Mouse (Mus musculus) heart, adult 9 months (tissue): ENCODE data around the gene Csn1s2b.
"Not testable (repeated sequence)": the region's sequence is repeated elsewhere in the genome, so short reads cannot be mapped to it uniquely, and the experiment has no call there.

ENCODE experiments used
- DNase-seq, 2 experiments: peaks; one replicate each; pipeline ENCODE4 v3.0.0; 2022; ENCODE audit warnings: low spot score in 2 of 2

The Csn1s2b gene

GRCm38 (mm10) chr5:87807782-87808181 is at the start of gene Csn1s2b:
Gene Csn1s2b, plus strand, starts transcription at chr5:87808082.
- no peak for DNase-seq

- no peak for DNase-seq
These were observed 43.3 kb upstream of the Csn1s2b start for GRCm38 (mm10) chr5:87764546-87764945.

GRCm38 (mm10) chr5:87772151-87772550 is 35.7 kb upstream of the Csn1s2b start:
- DNase-seq, result not testable (repeated sequence)

- DNase-seq, result no peak
These were observed 33.6 kb upstream of the Csn1s2b start, which contains the start of gene Csn1s2a for GRCm38 (mm10) chr5:87774267-87774666. Gene Csn1s2a, plus strand, starts transcription at chr5:87774567.

GRCm38 (mm10) chr5:87782731-87783130 is 25.2 kb upstream of the Csn1s2b start:
- no peak for DNase-seq

- DNase-seq, result no peak
These were observed 1.4 kb downstream of the Csn1s2b start for GRCm38 (mm10) chr5:87809253-87809652.

GRCm38 (mm10) chr5:87825386-87825785 is 17.5 kb downstream of the Csn1s2b start, which contains the start of gene Prr27:
Gene Prr27, plus strand, starts transcription at chr5:87825686.
- no peak for DNase-seq

- DNase-seq, result no peak
These were observed 47.3 kb downstream of the Csn1s2b start for GRCm38 (mm10) chr5:87855136-87855716.

- DNase-seq, result no peak
These were observed 62.2 kb downstream of the Csn1s2b start for GRCm38 (mm10) chr5:87870084-87870483.

GRCm38 (mm10) chr5:87871423-87871822 is 63.5 kb downstream of the Csn1s2b start:
- DNase-seq, result no peak
